Mouse (Mus musculus): ENCODE results near the gene Cyp11a1.

Gene Cyp11a1

GRCm38 (mm10) chr9:58042391-58042790 lies 36.2 kb downstream of the Cyp11a1 start:
- DNase-seq (ENCODE audit: low spot score in 2 of 2), result no peak

- no peak for DNase-seq (ENCODE audit: low spot score in 2 of 2)
Observed at GRCm38 (mm10) chr9:58043496-58044017, 37.3 kb downstream of the Cyp11a1 start.

GRCm38 (mm10) chr9:58044828-58045227 lies 38.6 kb downstream of the Cyp11a1 start:
- DNase-seq (ENCODE audit: low spot score in 2 of 2), result no peak

GRCm38 (mm10) chr9:58045646-58046045 lies 39.4 kb downstream of the Cyp11a1 start:
- DNase-seq (ENCODE audit: low spot score in 2 of 2), result no peak

- no peak for DNase-seq (ENCODE audit: low spot score in 2 of 2)
Observed at GRCm38 (mm10) chr9:58047061-58047460, 40.9 kb downstream of the Cyp11a1 start.

- DNase-seq (ENCODE audit: low spot score in 2 of 2), result no peak
Observed at GRCm38 (mm10) chr9:58048621-58049020, 42.4 kb downstream of the Cyp11a1 start.

- DNase-seq (ENCODE audit: low spot score in 2 of 2), result no peak
Observed at GRCm38 (mm10) chr9:58049186-58049585, 43.0 kb downstream of the Cyp11a1 start.

- no peak for DNase-seq (ENCODE audit: low spot score in 2 of 2)
Observed at GRCm38 (mm10) chr9:58049861-58050260, 43.6 kb downstream of the Cyp11a1 start.

GRCm38 (mm10) chr9:58051937-58052336 lies 45.7 kb downstream of the Cyp11a1 start:
- no peak for DNase-seq (ENCODE audit: low spot score in 2 of 2)

- peak in 1 of 2 experiments; percentile 80 for DNase-seq (ENCODE audit: low spot score in 2 of 2)
Observed at GRCm38 (mm10) chr9:58053102-58053501, 46.9 kb downstream of the Cyp11a1 start.

GRCm38 (mm10) chr9:58053544-58053943 lies 47.3 kb downstream of the Cyp11a1 start:
- DNase-seq (ENCODE audit: low spot score in 2 of 2), result no peak

- DNase-seq (ENCODE audit: low spot score in 2 of 2), result no peak
Observed at GRCm38 (mm10) chr9:58054032-58054431, 47.8 kb downstream of the Cyp11a1 start.

- DNase-seq (ENCODE audit: low spot score in 2 of 2), result no peak
Observed at GRCm38 (mm10) chr9:58055666-58056065, 49.5 kb downstream of the Cyp11a1 start.

- no peak for DNase-seq (ENCODE audit: low spot score in 2 of 2)
Observed at GRCm38 (mm10) chr9:58059920-58060319, 53.7 kb downstream of the Cyp11a1 start.

- peak in 1 of 2 experiments; percentile 62 for DNase-seq (ENCODE audit: low spot score in 2 of 2)
Observed at GRCm38 (mm10) chr9:58060677-58061667, 54.8 kb downstream of the Cyp11a1 start.

- no peak for DNase-seq (ENCODE audit: low spot score in 2 of 2)
Observed at GRCm38 (mm10) chr9:58063531-58063930, 57.3 kb downstream of the Cyp11a1 start, which contains the start of gene Stra6. TSS of gene Stra6 (plus strand) at chr9:58063788.

- no peak for DNase-seq (ENCODE audit: low spot score in 2 of 2)
Observed at GRCm38 (mm10) chr9:58065532-58065931, 59.3 kb downstream of the Cyp11a1 start.

- no peak for DNase-seq (ENCODE audit: low spot score in 2 of 2)
Observed at GRCm38 (mm10) chr9:58065977-58066730, 59.9 kb downstream of the Cyp11a1 start.

GRCm38 (mm10) chr9:58066731-58067095 lies 60.5 kb downstream of the Cyp11a1 start:
- DNase-seq (ENCODE audit: low spot score in 2 of 2), result no peak

GRCm38 (mm10) chr9:58067546-58067945 lies 61.3 kb downstream of the Cyp11a1 start:
- DNase-seq (ENCODE audit: low spot score in 2 of 2), result peak in 1 of 2 experiments; percentile 63

GRCm38 (mm10) chr9:58074561-58074960 lies 68.3 kb downstream of the Cyp11a1 start:
- DNase-seq (ENCODE audit: low spot score in 2 of 2), result no peak
